Mouse (Mus musculus) erythroblast, embryonic 14.5 days (primary cell): Measurements from ENCODE around the gene Papln.

Experiments
- GATA1 ChIP-seq: IDR thresholded peaks from 2 replicates; pipeline ENCODE4 v1.6.1; 2012; ENCODE audit warnings: low read length, inconsistent platforms, mixed read lengths
- TAL1 ChIP-seq: IDR thresholded peaks from 3 replicates; pipeline ENCODE4 v1.6.1; 2012; ENCODE audit warnings: low read length, inconsistent platforms, mixed read lengths

DNA sequence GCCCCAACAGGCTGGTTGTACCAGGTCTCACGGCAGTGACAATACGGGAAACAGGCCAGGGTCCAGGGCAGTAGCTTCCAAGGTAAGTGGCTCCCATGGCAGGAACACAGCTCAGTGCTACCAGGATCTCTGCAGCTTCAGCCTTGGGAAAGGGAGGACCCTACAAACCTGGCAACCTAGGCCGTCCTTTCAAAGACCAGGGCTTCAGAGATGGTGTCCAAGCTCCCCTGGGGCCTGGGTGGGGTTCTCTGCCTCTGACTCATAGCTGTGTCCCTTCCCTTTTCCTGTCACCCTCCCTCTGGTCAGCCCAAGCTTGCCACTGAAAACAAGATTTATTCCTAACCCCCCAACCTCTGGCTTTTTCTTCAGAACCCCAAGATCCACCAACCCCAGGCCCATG, 16.7 kb downstream of the Papln start:
- TF ChIP-seq GATA1: no peak
- TF ChIP-seq TAL1: no peak
